Mouse (Mus musculus) adrenal gland, postnatal 10 days (tissue): ENCODE measurements around the gene Itpr2. TPM values are rescaled to one million over a fixed set of nuclear protein-coding genes. Genes with fewer than 3 reads are reported as not detected.

Experiments used
- DNase-seq: peaks from one replicate; pipeline ENCODE4 v3.0.0; 2021; ENCODE audit warnings: mixed read lengths
- total RNA-seq, 2 experiments: library from RNA; stranded (reverse); gene quantifications; 2 replicates each; pipeline ENCODE4 v1.2.3; 2021

The Itpr2 gene
- total RNA-seq, 2 experiments from 2014 or later: 71.8 to 105 TPM

DNA sequence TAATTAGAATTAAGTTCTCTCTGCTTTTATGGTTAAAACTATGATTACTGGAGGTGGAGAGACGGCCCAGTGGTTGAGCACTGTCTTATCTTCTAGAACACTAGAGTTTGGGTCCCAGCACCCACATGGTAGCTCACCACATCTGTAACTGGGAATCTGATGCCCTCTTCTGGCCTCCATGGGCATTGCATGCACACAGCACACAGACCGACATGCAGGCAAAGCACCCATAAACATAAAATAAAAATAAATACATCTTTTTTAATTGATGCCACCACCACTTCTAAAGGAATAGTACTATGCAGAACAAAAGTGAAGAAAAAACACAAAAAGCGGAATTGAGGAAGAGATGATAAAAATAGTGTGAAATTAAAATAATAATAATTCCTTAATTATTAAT lies 243.8 kb downstream of the Itpr2 start:
- DNase-seq: no peak

GRCm38 (mm10) chr6:146256947-146257670 lies 244.9 kb downstream of the Itpr2 start:
- peak; percentile 17 for DNase-seq

DNA sequence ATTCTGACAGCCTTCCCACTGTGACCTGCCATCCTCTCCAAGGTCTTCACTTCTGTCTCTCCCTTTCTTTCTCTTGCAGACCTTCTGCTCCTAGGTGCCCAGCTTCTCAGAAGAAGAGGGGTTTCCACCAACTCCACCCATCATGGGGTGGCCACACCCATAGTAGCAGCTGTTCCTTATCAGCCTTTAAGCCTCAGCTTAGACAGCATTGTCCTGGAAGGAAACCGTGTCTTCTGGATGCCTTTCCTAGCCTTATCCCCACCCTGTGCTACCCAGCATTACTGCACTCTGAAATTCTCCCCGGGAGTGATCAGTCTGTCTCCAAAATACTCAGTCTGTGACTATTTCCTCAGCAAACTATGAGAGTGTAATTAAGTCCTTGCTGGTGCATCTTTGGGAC lies 245.6 kb downstream of the Itpr2 start:
- DNase-seq: no peak

- DNase-seq: no peak
Observed at GRCm38 (mm10) chr6:146255656-146256055, 246.4 kb downstream of the Itpr2 start.

- DNase-seq: no peak
Observed at GRCm38 (mm10) chr6:146254931-146255330, 247.1 kb downstream of the Itpr2 start.

DNA sequence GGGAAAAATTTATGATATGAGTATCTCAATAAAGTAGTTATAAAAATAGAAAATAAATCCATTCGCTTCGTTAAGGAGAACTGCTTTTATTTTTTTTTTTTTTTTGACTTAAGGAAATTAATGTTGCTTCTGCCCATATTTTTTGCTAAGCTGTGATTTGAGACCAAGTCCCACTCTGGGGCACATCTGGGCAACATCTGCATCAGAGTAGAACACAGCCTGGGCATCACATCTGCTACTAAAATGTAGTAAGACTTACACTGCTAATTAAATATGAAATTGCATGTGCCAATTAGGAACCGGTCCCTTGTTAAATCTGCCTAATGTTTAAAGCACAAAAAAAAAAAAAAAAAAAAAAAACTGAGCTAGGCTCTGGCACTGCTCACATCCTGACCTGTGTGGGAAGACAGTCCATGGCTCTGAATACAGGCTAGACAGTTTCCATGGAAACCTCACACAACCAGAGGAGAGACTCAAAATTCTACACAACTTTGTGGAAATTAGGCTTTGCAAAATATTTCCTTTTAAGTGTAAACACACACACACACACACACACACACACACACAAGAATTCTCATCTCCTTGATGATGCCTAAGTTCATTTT lies 247.7 kb downstream of the Itpr2 start:
- no peak for DNase-seq

GRCm38 (mm10) chr6:146249096-146249495 lies 252.9 kb downstream of the Itpr2 start:
- DNase-seq: no peak

DNA sequence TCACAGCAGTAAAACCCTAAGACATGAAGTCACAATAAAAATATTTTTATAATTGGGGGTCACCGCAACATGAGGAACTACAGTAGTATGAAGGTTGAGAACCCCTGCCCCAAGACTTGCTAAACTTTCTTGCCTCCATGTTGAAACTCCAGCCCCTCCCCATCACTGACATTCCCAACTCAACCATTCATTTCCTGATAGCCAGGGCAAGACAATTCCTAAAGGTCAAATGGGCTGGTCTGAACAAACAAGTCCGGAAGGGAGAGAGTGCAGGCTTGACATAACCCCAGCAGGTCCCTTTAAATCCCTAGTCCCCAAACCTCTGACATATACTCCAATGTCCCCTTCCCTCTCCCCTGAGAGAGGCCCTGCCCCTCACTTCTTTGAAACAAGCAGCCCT lies 253.7 kb downstream of the Itpr2 start:
- no peak for DNase-seq

DNA sequence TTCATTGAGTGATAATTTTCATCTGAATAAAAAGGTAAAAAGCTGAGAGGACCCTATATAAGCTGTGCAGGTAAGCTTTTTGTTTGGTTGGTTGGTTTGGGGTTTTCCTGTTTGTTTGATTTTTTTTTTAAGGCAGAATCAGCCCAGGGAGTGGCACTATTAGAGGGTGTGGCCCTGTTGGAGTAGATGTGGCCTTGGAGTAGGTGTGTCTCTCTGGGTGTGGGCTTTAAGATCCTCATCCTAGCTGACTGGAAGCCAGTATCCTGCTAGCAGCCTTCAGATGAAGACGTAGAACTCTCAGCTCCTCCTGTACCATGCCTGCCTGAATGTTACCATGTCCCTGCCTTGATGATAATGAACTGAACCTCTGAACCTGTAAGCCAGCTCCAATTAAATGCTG lies 254.1 kb downstream of the Itpr2 start:
- no peak for DNase-seq

DNA sequence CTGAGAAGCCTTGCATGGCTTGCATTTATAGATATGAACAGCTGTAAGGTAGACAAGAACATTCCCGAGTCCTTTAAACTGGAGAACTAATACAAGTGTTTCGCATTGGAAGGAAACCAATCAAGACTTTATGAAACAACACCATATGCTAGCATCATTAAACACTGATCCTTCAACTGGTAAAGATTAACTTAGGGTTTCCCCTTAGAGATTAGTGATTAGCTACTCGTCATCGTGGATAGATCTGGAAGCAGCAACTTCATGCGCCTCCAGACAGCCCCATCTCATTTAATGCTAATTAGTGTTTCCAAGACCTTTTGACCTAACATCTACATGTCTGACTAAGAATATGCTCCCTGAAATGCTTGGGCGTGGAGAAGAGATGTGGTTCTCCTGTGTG lies 255.7 kb downstream of the Itpr2 start:
- no peak for DNase-seq

- no peak for DNase-seq
Observed at GRCm38 (mm10) chr6:146245888-146246287, 256.1 kb downstream of the Itpr2 start.

DNA sequence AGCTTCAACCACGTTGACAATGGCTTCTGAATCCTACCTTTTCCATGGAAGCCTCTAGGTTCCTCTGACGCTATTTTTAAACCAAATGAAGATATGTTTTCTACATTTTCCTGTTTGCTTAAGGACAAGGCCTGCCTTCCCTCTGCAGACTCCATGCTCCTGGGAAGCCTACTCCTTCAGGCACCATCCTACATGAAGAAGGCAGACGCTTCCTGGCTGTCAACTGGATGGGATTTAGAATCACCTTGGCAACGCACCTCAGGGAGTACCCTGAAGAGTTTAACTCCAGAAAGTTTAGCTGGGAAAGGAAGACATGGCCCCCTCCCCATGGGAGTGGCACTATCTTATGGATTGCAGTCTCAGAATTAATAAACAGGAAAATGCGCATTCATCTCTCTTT lies 259.0 kb downstream of the Itpr2 start:
- DNase-seq: no peak

- no peak for DNase-seq
Observed at GRCm38 (mm10) chr6:146241336-146241735, 260.7 kb downstream of the Itpr2 start.

DNA sequence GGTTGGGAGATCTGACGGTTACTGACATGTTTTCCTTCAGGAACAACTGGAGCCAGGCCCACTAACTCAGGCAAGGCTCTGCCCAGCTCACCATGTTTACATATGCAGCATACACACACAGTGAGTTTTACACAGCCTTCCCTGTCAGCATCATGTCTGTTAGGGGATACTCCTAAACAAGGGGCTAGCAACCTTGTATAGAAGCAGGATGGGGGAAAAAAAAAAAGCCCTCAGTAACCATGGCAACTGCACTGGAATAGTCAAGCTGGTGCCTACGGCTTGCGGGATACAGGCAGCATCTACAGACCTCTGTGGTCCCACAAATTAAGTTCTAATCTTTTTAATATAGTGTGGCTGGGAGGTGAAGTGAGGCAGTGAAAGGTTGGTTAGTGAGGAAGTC lies 266.9 kb downstream of the Itpr2 start:
- DNase-seq: no peak

DNA sequence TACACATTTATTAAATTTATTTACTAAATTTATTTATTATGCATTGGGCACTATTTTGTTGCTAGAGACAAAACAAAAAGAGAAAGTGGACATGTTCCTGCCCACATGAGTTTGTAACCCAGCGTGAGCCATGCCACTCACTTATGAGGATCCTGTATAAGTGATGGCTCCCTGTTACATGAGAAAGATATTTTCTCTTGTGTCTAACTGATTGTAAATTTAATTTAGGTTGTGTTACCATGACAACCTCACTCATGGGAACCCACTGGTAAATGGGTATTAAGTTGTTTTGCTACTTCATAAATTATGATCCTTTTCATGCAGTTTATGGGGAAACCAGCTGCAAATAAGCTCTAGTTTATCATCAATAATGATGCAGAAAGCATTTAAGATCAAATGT lies 267.6 kb downstream of the Itpr2 start:
- DNase-seq: no peak

GRCm38 (mm10) chr6:146230903-146231302 lies 271.1 kb downstream of the Itpr2 start:
- no peak for DNase-seq

DNA sequence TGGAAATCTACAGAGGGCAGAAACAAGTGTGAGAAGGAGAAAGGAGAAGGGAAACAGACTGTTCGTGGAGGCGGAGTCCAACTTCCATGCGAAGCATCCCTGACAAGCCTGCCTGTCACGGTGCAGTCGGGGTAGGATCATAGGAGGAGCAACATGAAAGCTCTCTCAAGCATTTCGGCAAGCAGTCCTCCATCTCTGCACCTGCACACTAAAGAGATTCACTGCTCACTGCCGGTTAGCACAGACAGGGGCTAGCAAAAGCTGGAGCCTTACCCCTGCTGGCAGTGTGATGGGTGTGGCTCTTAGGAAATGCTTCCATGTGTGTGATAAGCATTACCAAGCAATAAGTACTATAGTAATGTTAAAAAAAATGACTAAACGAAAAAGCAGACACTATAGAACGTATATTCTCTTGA lies 271.6 kb downstream of the Itpr2 start:
- no peak for DNase-seq

DNA sequence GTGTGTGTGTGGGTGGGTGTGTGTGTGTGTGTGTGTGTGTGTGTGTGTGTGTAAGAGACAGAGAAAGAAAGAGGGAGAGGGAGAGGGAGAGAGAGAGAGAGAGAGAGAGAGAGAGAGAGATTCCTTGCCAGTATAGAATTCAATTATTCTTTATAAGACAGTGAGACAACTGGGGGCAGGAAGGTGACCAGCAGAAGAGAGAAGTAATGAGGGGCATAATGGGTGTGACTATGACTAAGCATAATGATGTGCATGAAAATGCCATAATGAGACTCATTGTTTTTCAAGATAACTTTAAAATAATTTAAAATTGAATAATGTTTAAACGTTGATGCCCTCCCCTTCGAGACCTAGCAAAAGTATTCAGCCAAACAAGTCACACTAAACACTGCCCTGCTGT lies 272.1 kb downstream of the Itpr2 start:
- no peak for DNase-seq

- no peak for DNase-seq
Observed at GRCm38 (mm10) chr6:146229519-146229918, 272.5 kb downstream of the Itpr2 start.

- DNase-seq: no peak
Observed at GRCm38 (mm10) chr6:146228048-146228447, 274.0 kb downstream of the Itpr2 start.

- no peak for DNase-seq
Observed at GRCm38 (mm10) chr6:146222403-146223063, 279.5 kb downstream of the Itpr2 start.

DNA sequence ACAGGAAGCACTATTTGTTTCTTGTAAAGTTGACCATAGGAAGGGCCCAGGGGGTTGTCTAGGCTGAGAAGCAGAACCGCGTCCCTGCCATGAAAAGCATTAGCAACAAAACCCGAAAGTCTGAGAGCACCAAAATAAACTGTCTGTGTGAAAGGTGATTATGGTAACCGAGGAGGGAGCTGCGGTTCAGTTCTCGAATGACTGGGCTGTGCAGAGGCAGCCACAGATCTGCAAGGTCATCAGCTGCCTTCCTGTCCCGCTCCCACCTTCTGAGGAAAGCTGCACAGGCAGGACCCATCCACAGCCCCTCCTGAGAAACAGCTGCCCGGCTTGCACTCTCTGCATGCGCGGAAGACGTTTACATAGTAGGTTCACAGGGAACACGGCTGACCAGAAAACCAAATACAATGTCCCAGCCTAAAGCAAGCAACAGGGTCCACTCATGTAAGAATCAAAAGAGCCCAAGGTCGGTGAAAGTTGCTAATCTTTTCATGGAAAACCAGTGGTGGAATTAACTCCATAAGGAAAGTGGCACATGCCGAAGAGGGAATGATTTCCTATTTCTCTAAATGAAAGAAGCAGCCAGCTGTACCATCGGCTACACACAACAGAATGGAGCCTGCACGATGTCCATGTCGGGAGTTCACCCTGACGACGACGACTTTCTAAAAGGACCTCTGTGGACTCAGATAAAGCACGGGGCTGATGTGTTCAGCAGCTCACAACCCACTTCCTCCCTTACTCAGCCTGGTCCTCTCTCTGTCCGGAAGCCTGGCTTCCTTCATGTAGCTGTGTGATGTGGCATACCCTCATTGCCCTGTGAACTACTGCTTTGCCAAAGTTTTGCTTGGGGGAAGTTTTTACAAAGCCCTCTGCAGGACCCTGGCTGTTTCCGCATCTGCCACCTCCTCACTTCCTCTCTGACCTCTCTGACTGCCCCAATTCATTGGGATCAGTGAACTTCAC lies 280.4 kb downstream of the Itpr2 start:
- peak; percentile 22 for DNase-seq
